Mouse (Mus musculus): ENCODE data around the gene Nckipsd. TPM values are rescaled to one million over a fixed set of nuclear protein-coding genes. Genes with fewer than 3 reads are reported as not detected.

Gene Nckipsd
- total RNA-seq, 1 experiment: 17.4 TPM

DNA sequence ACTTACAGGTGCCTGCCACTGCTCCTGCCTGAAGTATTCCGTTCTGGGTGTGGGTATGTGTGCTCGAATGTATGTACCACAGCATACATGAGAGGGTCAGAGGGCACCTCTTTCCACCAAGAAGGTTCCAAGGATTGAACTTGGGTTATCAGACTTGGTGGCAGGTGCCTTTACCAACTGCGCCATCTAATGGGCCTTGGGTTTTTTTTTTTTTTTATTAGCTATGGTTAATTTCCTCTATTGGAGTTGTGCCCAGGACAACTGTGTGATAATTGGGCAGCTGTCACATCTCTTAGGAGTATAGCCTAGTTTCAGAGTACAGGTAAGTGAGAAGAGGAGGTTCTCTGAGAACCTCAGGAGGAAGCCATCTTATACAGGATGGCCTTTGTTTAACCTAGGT, 8.6 kb upstream of the Nckipsd start:
- in situ Hi-C loops (cut with MboI; ENCODE audit: low sequenced_read_pairs in 2 of 2, unreplicated experiment in 2 of 2): no loop called here
- no peak overlapping the region for H3K4me3 ChIP-seq (ENCODE audit: insufficient read depth in 1 of 2, low read depth in 1 of 2, low read length in 2 of 2, poor library complexity in 1 of 2, severe bottlenecking in 1 of 2)
- H3K36me3 ChIP-seq (ENCODE audit: control insufficient read depth, insufficient read depth, low read length, poor library complexity, severe bottlenecking): peaks cover 17% of the 10 kb centered on the region
- no peaks in the 10 kb centered on the region for H3K9me3 ChIP-seq (ENCODE audit: control insufficient read depth, insufficient read depth, low read depth, low read length)
- no peak for DNase-seq (ENCODE audit: low read depth, low spot score)
- H3K27ac ChIP-seq (ENCODE audit: insufficient read depth, low read depth, low read length, poor library complexity, severe bottlenecking): no peak overlapping the region
- H3K9ac ChIP-seq (ENCODE audit: insufficient read depth, low read depth, low read length, poor library complexity, severe bottlenecking): no peak overlapping the region
- H3K4me1 ChIP-seq (ENCODE audit: control insufficient read depth in 2 of 2, insufficient read depth in 2 of 2, low read length in 2 of 2, poor library complexity in 1 of 2): peaks cover 2 to 10% of the 10 kb centered on the region in 2 experiments; a peak in 2 of 4 replicates
- TF ChIP-seq CHD2 (IDR thresholded peaks at IDR 0.05; ENCODE audit: low read depth, low read length) (no peak), HCFC1 (IDR thresholded peaks at IDR 0.05; ENCODE audit: borderline replicate concordance, insufficient read depth, low read length) (no peak), ZC3H11A (IDR thresholded peaks at IDR 0.05; ENCODE audit: borderline replicate concordance, low read depth, low read length) (no peak), MAFK (IDR thresholded peaks at IDR 0.05; ENCODE audit: insufficient read depth, low read depth, low read length) (no peak), ZNF384 (IDR thresholded peaks at IDR 0.05; ENCODE audit: low read depth, low read length) (no peak)

DNA sequence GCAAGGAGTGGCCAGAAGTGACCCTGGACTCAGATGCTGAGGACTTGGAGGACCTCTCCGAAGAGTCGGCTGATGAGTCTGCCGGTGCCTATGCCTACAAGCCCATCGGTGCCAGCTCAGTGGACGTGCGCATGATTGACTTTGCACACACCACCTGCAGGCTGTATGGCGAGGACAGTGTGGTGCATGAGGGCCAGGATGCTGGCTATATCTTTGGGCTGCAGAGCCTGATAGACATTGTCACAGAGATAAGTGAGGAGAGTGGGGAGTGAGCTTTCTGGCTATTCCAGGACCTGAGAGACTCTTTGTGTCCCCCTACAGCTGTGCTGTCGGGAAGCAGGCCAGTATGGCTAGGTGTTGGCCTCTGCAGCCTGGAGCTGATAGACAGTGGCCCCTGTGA, 2.4 kb upstream of the Nckipsd start:
- Histone ChIP-seq H3K9ac (ENCODE audit: insufficient read depth, low read depth, low read length, poor library complexity, severe bottlenecking) (no peak overlapping the region), H3K27ac (ENCODE audit: insufficient read depth, low read depth, low read length, poor library complexity, severe bottlenecking) (no peak overlapping the region), H3K4me3 (ENCODE audit: insufficient read depth in 1 of 2, low read depth in 1 of 2, low read length in 2 of 2, poor library complexity in 1 of 2, severe bottlenecking in 1 of 2) (no peak overlapping the region), H3K36me3 (ENCODE audit: control insufficient read depth, insufficient read depth, low read length, poor library complexity, severe bottlenecking) (peaks cover 4% of the 10 kb centered on the region; the same call in 1 of the 2 replicates), H3K9me3 (ENCODE audit: control insufficient read depth, insufficient read depth, low read depth, low read length) (no peaks in the 10 kb centered on the region), H3K4me1 (ENCODE audit: control insufficient read depth in 2 of 2, insufficient read depth in 2 of 2, low read length in 2 of 2, poor library complexity in 1 of 2) (peaks cover 0 to 5% of the 10 kb centered on the region in 2 experiments; a peak in 1 of 4 replicates)
- TF ChIP-seq HCFC1 (IDR thresholded peaks at IDR 0.05; ENCODE audit: borderline replicate concordance, insufficient read depth, low read length) (no peak), ZNF384 (IDR thresholded peaks at IDR 0.05; ENCODE audit: low read depth, low read length) (no peak), CHD2 (IDR thresholded peaks at IDR 0.05; ENCODE audit: low read depth, low read length) (no peak), ZC3H11A (IDR thresholded peaks at IDR 0.05; ENCODE audit: borderline replicate concordance, low read depth, low read length) (no peak), MAFK (IDR thresholded peaks at IDR 0.05; ENCODE audit: insufficient read depth, low read depth, low read length) (no peak)
- in situ Hi-C loops (cut with MboI; ENCODE audit: low sequenced_read_pairs in 2 of 2, unreplicated experiment in 2 of 2): no loop called here
- DNase-seq (ENCODE audit: low read depth, low spot score): no peak

DNA sequence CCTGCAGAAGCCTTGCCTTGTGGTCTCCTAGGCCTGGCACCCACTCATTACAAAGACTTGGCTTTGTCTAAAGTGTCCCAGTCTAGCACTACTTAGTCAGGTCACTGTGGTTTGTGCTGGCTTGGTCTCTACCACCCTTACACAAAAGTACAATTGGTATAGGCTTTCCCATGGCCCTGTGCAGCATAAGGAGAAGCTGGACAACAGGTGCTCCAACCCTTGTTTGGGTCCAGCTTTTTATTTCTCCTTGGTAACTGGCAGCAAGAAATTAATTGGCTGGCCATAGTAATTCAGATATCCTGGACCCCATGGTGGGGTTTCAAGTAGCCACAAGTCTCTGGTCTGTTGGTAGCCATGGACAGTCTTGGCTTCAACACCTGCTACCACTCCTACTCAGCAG, 1.8 kb upstream of the Nckipsd start:
- peaks cover 0 to 5% of the 10 kb centered on the region in 2 experiments; a peak in 1 of 4 replicates for H3K4me1 ChIP-seq (ENCODE audit: control insufficient read depth in 2 of 2, insufficient read depth in 2 of 2, low read length in 2 of 2, poor library complexity in 1 of 2)
- H3K9me3 ChIP-seq (ENCODE audit: control insufficient read depth, insufficient read depth, low read depth, low read length): no peaks in the 10 kb centered on the region
- peaks cover 4% of the 10 kb centered on the region; the same call in 1 of the 2 replicates for H3K36me3 ChIP-seq (ENCODE audit: control insufficient read depth, insufficient read depth, low read length, poor library complexity, severe bottlenecking)
- TF ChIP-seq ZC3H11A (IDR thresholded peaks at IDR 0.05; ENCODE audit: borderline replicate concordance, low read depth, low read length) (no peak), CHD2 (IDR thresholded peaks at IDR 0.05; ENCODE audit: low read depth, low read length) (no peak), MAFK (IDR thresholded peaks at IDR 0.05; ENCODE audit: insufficient read depth, low read depth, low read length) (no peak), HCFC1 (IDR thresholded peaks at IDR 0.05; ENCODE audit: borderline replicate concordance, insufficient read depth, low read length) (no peak), ZNF384 (IDR thresholded peaks at IDR 0.05; ENCODE audit: low read depth, low read length) (no peak)
- no peak overlapping the region for H3K4me3 ChIP-seq (ENCODE audit: insufficient read depth in 1 of 2, low read depth in 1 of 2, low read length in 2 of 2, poor library complexity in 1 of 2, severe bottlenecking in 1 of 2)
- in situ Hi-C loops (cut with MboI; ENCODE audit: low sequenced_read_pairs in 2 of 2, unreplicated experiment in 2 of 2): no loop called here
- no peak overlapping the region for H3K9ac ChIP-seq (ENCODE audit: insufficient read depth, low read depth, low read length, poor library complexity, severe bottlenecking)
- H3K27ac ChIP-seq (ENCODE audit: insufficient read depth, low read depth, low read length, poor library complexity, severe bottlenecking): no peak overlapping the region
- DNase-seq (ENCODE audit: low read depth, low spot score): no peak

DNA sequence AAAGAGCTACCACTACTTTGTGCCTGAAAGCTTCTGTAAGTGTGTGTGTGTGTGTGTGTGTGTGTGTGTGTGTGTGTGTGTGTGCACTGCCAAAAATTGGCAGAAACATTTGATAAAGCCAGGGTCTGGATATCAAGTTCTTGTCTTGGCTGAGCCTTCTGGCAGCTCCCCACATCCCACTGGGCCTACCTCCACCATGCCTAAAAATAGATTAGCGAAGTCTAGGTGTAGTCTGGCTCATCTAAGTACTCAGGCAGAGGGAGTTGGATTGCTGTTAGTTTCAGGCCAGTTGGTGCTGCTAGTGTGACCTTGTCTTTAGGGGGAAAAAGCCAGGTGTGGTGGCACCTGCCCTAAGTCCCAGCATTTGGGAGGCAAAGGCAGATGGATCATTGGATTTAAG, 1.3 kb upstream of the Nckipsd start:
- H3K27ac ChIP-seq (ENCODE audit: insufficient read depth, low read depth, low read length, poor library complexity, severe bottlenecking): no peak overlapping the region
- peaks cover 9% of the 10 kb centered on the region for H3K36me3 ChIP-seq (ENCODE audit: control insufficient read depth, insufficient read depth, low read length, poor library complexity, severe bottlenecking)
- no peak overlapping the region for H3K4me3 ChIP-seq (ENCODE audit: insufficient read depth in 1 of 2, low read depth in 1 of 2, low read length in 2 of 2, poor library complexity in 1 of 2, severe bottlenecking in 1 of 2)
- TF ChIP-seq MAFK (IDR thresholded peaks at IDR 0.05; ENCODE audit: insufficient read depth, low read depth, low read length): no peak
- TF ChIP-seq ZC3H11A (IDR thresholded peaks at IDR 0.05; ENCODE audit: borderline replicate concordance, low read depth, low read length): no peak
- TF ChIP-seq HCFC1 (IDR thresholded peaks at IDR 0.05; ENCODE audit: borderline replicate concordance, insufficient read depth, low read length): no peak
- no peak for TF ChIP-seq CHD2 (IDR thresholded peaks at IDR 0.05; ENCODE audit: low read depth, low read length)
- TF ChIP-seq ZNF384 (IDR thresholded peaks at IDR 0.05; ENCODE audit: low read depth, low read length): no peak
- in situ Hi-C loops (cut with MboI; ENCODE audit: low sequenced_read_pairs in 2 of 2, unreplicated experiment in 2 of 2): no loop called here
- no peaks in the 10 kb centered on the region for H3K9me3 ChIP-seq (ENCODE audit: control insufficient read depth, insufficient read depth, low read depth, low read length)
- no peak for DNase-seq (ENCODE audit: low read depth, low spot score)
- peaks cover 0 to 5% of the 10 kb centered on the region in 2 experiments; a peak in 1 of 4 replicates for H3K4me1 ChIP-seq (ENCODE audit: control insufficient read depth in 2 of 2, insufficient read depth in 2 of 2, low read length in 2 of 2, poor library complexity in 1 of 2)
- no peak overlapping the region for H3K9ac ChIP-seq (ENCODE audit: insufficient read depth, low read depth, low read length, poor library complexity, severe bottlenecking)
